In genomic region chr14:71192486-71192885, GRCm38 (mm10) we compare ENCODE assay signal across 12 mouse cellular contexts.
"Had no signal": no experiment of that assay in that cellular context is flagged by ENCODE, and none has a peak within 500 bp of the region (broad histone marks: within the 10 kb centered on the region; RNA-seq: fewer than 3 reads in every experiment).

No protein-coding gene starts in this region.

- H3K27me3 ChIP-seq: liver, embryonic 13.5 days had no signal

- H3K9ac ChIP-seq: liver, embryonic 13.5 days had no signal

- H3K36me3 ChIP-seq: liver, embryonic 13.5 days had no signal

- DNase-seq: kidney, adult 18-20 months; kidney, adult 9 months; kidney, postnatal 14 days; kidney, postnatal 4 days; liver, embryonic 13.5 days; lung, adult 2 months; lung, postnatal 14 days; lung, postnatal 4 days; midbrain, embryonic 14.5 days; thymus, adult 18-20 months; thymus, postnatal 36 days had no signal

- H3K27ac ChIP-seq: liver, embryonic 13.5 days had no signal

- H3K4me3 ChIP-seq: liver, embryonic 13.5 days had no signal

- H3K9me3 ChIP-seq: liver, embryonic 13.5 days had no signal

- H3K4me2 ChIP-seq: liver, embryonic 13.5 days; midbrain, embryonic 11.5 days had no signal
